Mouse (Mus musculus) liver, postnatal 0 days (tissue): ENCODE measurements at regions not wholly inside any gene's neighbourhood (a gene's known extent, or its start where the extent isn't known, plus 50 kb on each side); places are given as distances from the start of the nearest gene placed in this dataset.
A peak's percentile ranks its signal among the peaks of the same experiment; 100 is the strongest.
"Not testable (repeated sequence)": the region's sequence is repeated elsewhere in the genome, so short reads cannot be mapped to it uniquely, and the experiment has no call there.

Experiments
- ATAC-seq: fragments of 200-750 bp; cut with Nextera tagmentation; 2 replicates; pipeline ENCODE4 v1.8.0; 2017; ENCODE audit warnings: mild to moderate bottlenecking, moderate library complexity
- DNase-seq: peaks from one replicate; pipeline ENCODE4 v3.0.0-alpha.2; 2016
- H3K27ac ChIP-seq: fragments of 300-500 bp; sonication (generic); 2 replicates; pipeline ENCODE4 v1.5.1; 2014; ENCODE audit warnings: antibody characterized with exemption, moderate library complexity, mild to moderate bottlenecking, low read depth
- H3K27me3 ChIP-seq: fragments of 300-500 bp; sonication (generic); 2 replicates; pipeline ENCODE4 v1.6.1; 2014; ENCODE audit warnings: low read length, control low read depth, mixed read lengths; ENCODE audit not compliant: insufficient read depth
- H3K36me3 ChIP-seq: fragments of 300-500 bp; sonication (generic); replicated peaks from 2 replicates; pipeline ENCODE4 v1.6.1; 2014; ENCODE audit warnings: mild to moderate bottlenecking, control low read depth, low read length, moderate library complexity, mixed read lengths; ENCODE audit not compliant: insufficient read depth
- H3K4me1 ChIP-seq: fragments of 300-500 bp; sonication (generic); 2 replicates; pipeline ENCODE4 v1.6.1; 2014; ENCODE audit warnings: antibody characterized with exemption, mild to moderate bottlenecking, control low read depth; ENCODE audit not compliant: insufficient read depth
- H3K4me2 ChIP-seq: fragments of 300-500 bp; sonication (generic); 2 replicates; pipeline ENCODE4 v1.6.1; 2014; ENCODE audit warnings: low read depth, mild to moderate bottlenecking, low read length, moderate library complexity, mixed read lengths
- H3K4me3 ChIP-seq: fragments of 300-500 bp; sonication (generic); 2 replicates; pipeline ENCODE4 v1.5.1; 2014; ENCODE audit warnings: low read depth, low read length
- H3K9ac ChIP-seq: fragments of 300-500 bp; sonication (generic); replicated peaks from 2 replicates; pipeline ENCODE4 v1.6.1; 2014; ENCODE audit warnings: mild to moderate bottlenecking, moderate library complexity
- H3K9me3 ChIP-seq: fragments of 300-500 bp; sonication (generic); 2 replicates; pipeline ENCODE4 v1.6.1; 2016; ENCODE audit warnings: mild to moderate bottlenecking, control low read depth, low read length, mixed read lengths
- CTCF ChIP-seq: sonication (generic); IDR thresholded peaks from 2 replicates; pipeline ENCODE4 v1.5.1; 2016; ENCODE audit warnings: antibody characterized with exemption, low read depth
- EP300 ChIP-seq: IDR thresholded peaks from 2 replicates; pipeline ENCODE4 v1.6.1; 2016; ENCODE audit warnings: antibody characterized with exemption, low read depth, mild to moderate bottlenecking
- WGBS: fragments of 180-500 bp; shearing (Covaris S2); extraction: QIAGEN DNeasy Blood & Tissue Kit; methylation state at CpG from one replicate; pipeline ENCODE4 v1.1.7; 2014; ENCODE audit not compliant: insufficient replicate concordance; 5-methylcytosine and 5-hydroxymethylcytosine counted together

GRCm38 (mm10) chr1:18058211-18058971 lies 87.3 kb downstream of the Crisp4 start:
- peak overlapping the region; percentile 42 for H3K4me2 ChIP-seq
- no peak for TF ChIP-seq CTCF
- no peak for TF ChIP-seq EP300
- peaks cover 22% of the 10 kb centered on the region for H3K27me3 ChIP-seq
- no peaks in the 10 kb centered on the region for H3K9me3 ChIP-seq
- ATAC-seq (no peak), DNase-seq (no peak)
- no peaks in the 10 kb centered on the region for H3K4me1 ChIP-seq
- H3K27ac ChIP-seq, result no peak overlapping the region
- 1% methylated on average over 67 of the region's 77 CpGs for WGBS
- no peak overlapping the region for H3K9ac ChIP-seq
- no peaks in the 10 kb centered on the region for H3K36me3 ChIP-seq
- 0 out of 2 replicates have a peak overlapping the region, but pooled peaks have one; percentile 15 for H3K4me3 ChIP-seq

- no peak overlapping the region for H3K27ac ChIP-seq
- H3K4me2 ChIP-seq, result peak overlapping the region; percentile 42; the same call in 1 of the 2 replicates
- H3K4me1 ChIP-seq, result no peaks in the 10 kb centered on the region
- no peaks in the 10 kb centered on the region for H3K9me3 ChIP-seq
- no peaks in the 10 kb centered on the region for H3K36me3 ChIP-seq
- no peak overlapping the region for H3K9ac ChIP-seq
- 3% methylated on average over 26 of the region's 26 CpGs for WGBS
- peaks cover 22% of the 10 kb centered on the region for H3K27me3 ChIP-seq
- no peak for ATAC-seq
- H3K4me3 ChIP-seq, result no peak overlapping the region
- no peak for TF ChIP-seq CTCF
- no peak for TF ChIP-seq EP300
- DNase-seq, result no peak
These were observed 88.0 kb downstream of the Crisp4 start for GRCm38 (mm10) chr1:18057646-18058210.

- DNase-seq, H3K27ac ChIP-seq, H3K4me2 ChIP-seq, H3K36me3 ChIP-seq, H3K9me3 ChIP-seq, H3K9ac ChIP-seq, H3K4me1 ChIP-seq, ATAC-seq, H3K4me3 ChIP-seq: not testable (repeated sequence)
- H3K27me3 ChIP-seq, result peaks cover 22% of the 10 kb centered on the region
- WGBS, result 9% methylated on average over 11 of the region's 11 CpGs
These were observed 88.7 kb downstream of the Crisp4 start for GRCm38 (mm10) chr1:18057003-18057402.

- H3K36me3 ChIP-seq, result no peaks in the 10 kb centered on the region
- H3K9me3 ChIP-seq, result no peaks in the 10 kb centered on the region; the same call in 1 of the 2 replicates
- no peak for DNase-seq
- no peak for ATAC-seq
- H3K9ac ChIP-seq, result no peak overlapping the region
- WGBS, result 47% methylated on average over 3 of the region's 3 CpGs
- no peaks in the 10 kb centered on the region for H3K27me3 ChIP-seq
- no peak overlapping the region for H3K4me3 ChIP-seq
- no peak for TF ChIP-seq CTCF
- TF ChIP-seq EP300, result no peak
- H3K27ac ChIP-seq, result no peak overlapping the region
- no peak overlapping the region for H3K4me2 ChIP-seq
- H3K4me1 ChIP-seq, result no peaks in the 10 kb centered on the region
These were observed 115.5 kb downstream of the Crisp4 start for GRCm38 (mm10) chr1:18030226-18030625.

GRCm38 (mm10) chr1:18012941-18013340 lies 132.8 kb downstream of the Crisp4 start:
- H3K36me3 ChIP-seq, H3K27ac ChIP-seq, H3K9ac ChIP-seq, H3K27me3 ChIP-seq, DNase-seq, H3K9me3 ChIP-seq, H3K4me1 ChIP-seq, ATAC-seq, H3K4me2 ChIP-seq, H3K4me3 ChIP-seq: not testable (repeated sequence)
- TF ChIP-seq CTCF, result peak; percentile 24; the same call in 1 of the 2 replicates

GRCm38 (mm10) chr1:17980604-17981003 lies 165.1 kb downstream of the Crisp4 start:
- H3K4me3 ChIP-seq, result no peak overlapping the region
- WGBS, result 10% methylated on average over 3 of the region's 3 CpGs
- TF ChIP-seq CTCF (peak; percentile 52), EP300 (no peak)
- H3K4me2 ChIP-seq, result no peak overlapping the region
- H3K36me3 ChIP-seq, result no peaks in the 10 kb centered on the region
- no peaks in the 10 kb centered on the region for H3K27me3 ChIP-seq
- no peak overlapping the region for H3K27ac ChIP-seq
- H3K9ac ChIP-seq, result no peak overlapping the region
- H3K9me3 ChIP-seq, result no peaks in the 10 kb centered on the region
- no peak for DNase-seq
- no peak for ATAC-seq
- H3K4me1 ChIP-seq, result no peaks in the 10 kb centered on the region

GRCm38 (mm10) chr1:17978086-17978485 lies 167.6 kb downstream of the Crisp4 start:
- Histone ChIP-seq H3K9ac (no peak overlapping the region), H3K9me3 (no peaks in the 10 kb centered on the region), H3K4me2 (no peak overlapping the region), H3K4me3 (no peak overlapping the region), H3K4me1 (no peaks in the 10 kb centered on the region), H3K27me3 (no peaks in the 10 kb centered on the region), H3K27ac (no peak overlapping the region), H3K36me3 (no peaks in the 10 kb centered on the region)
- ATAC-seq (no peak), DNase-seq (no peak)
- TF ChIP-seq EP300 (no peak), CTCF (no peak)
- WGBS, result 60% methylated on average over 2 of the region's 2 CpGs

GRCm38 (mm10) chr1:17956881-17957280 lies 188.8 kb downstream of the Crisp4 start:
- not testable (repeated sequence) for H3K4me2 ChIP-seq, H3K4me3 ChIP-seq, H3K27ac ChIP-seq, DNase-seq, H3K4me1 ChIP-seq, H3K9me3 ChIP-seq, H3K27me3 ChIP-seq, H3K9ac ChIP-seq, H3K36me3 ChIP-seq, ATAC-seq
- WGBS, result 88% methylated on average over 12 of the region's 21 CpGs

GRCm38 (mm10) chr1:17932108-17932810 lies 213.4 kb downstream of the Crisp4 start:
- not testable (repeated sequence) for H3K27ac ChIP-seq, H3K4me2 ChIP-seq, ATAC-seq, DNase-seq, H3K9ac ChIP-seq, H3K4me3 ChIP-seq, H3K27me3 ChIP-seq, H3K36me3 ChIP-seq, H3K9me3 ChIP-seq, H3K4me1 ChIP-seq
- WGBS, result 75% methylated on average over 4 of the region's 4 CpGs
